10 mouse cellular contexts compared by ENCODE assay signal in genomic region chr4:135221632-135222407, GRCm38 (mm10). TPM values are rescaled to one million over a fixed set of nuclear protein-coding genes. Genes with fewer than 3 reads are reported as not detected.
DNase-seq lines count a peak whose midpoint lies in the region; ATAC-seq lines count a peak whose summit lies in the region.
"Had no signal": no experiment of that assay in that cellular context is flagged by ENCODE, and none has a peak within 500 bp of the region (broad histone marks: within the 10 kb centered on the region; RNA-seq: fewer than 3 reads in every experiment).

No protein-coding gene starts in this region.

- DNase-seq in fibroblast of lung, adult 2 months (ENCODE audit: low read depth), result peak; percentile 43
- peak; percentile 72 to 76 for DNase-seq in lung, adult 18-20 months
- DNase-seq in naive thymus-derived CD4-positive, alpha-beta T cell, adult 2 months (ENCODE audit: low read depth), result peak; percentile 57
- no peak for DNase-seq in forebrain, embryonic 10.5 days (ENCODE audit: extremely low spot score, low spot score)
- no peak for DNase-seq in frontal cortex, adult 2 months (ENCODE audit: extremely low spot score in 1 of 2, low spot score in 1 of 2)
- DNase-seq: adrenal gland, postnatal 14 days had no signal

- H3K4me3 ChIP-seq in kidney, embryonic 14.5 days (ENCODE audit: low read length), result no peak overlapping the region
- H3K4me3 ChIP-seq in kidney, embryonic 16.5 days (ENCODE audit: low read length), result no peak overlapping the region
- no peak overlapping the region for H3K4me3 ChIP-seq in forebrain, embryonic 10.5 days

- H3K27me3 ChIP-seq in kidney, embryonic 14.5 days (ENCODE audit: control insufficient read depth, insufficient read depth, low read length), result no peaks in the 10 kb centered on the region
- H3K27me3 ChIP-seq in kidney, embryonic 16.5 days (ENCODE audit: insufficient read depth, low read length), result no peaks in the 10 kb centered on the region
- H3K27me3 ChIP-seq in forebrain, embryonic 10.5 days (ENCODE audit: poor library complexity, severe bottlenecking), result no peaks in the 10 kb centered on the region

- ATAC-seq in kidney, embryonic 14.5 days (ENCODE audit: low FRiP score, low TSS enrichment), result no peak
- no peak for ATAC-seq in kidney, embryonic 16.5 days (ENCODE audit: low FRiP score, low TSS enrichment)

- H3K4me2 ChIP-seq in kidney, embryonic 14.5 days (replicated peaks; ENCODE audit: low read depth, low read length), result no peak overlapping the region
- no peak overlapping the region for H3K4me2 ChIP-seq in kidney, embryonic 16.5 days (replicated peaks; ENCODE audit: low read depth, low read length)
- H3K4me2 ChIP-seq: midbrain, embryonic 11.5 days had no signal

- H3K9ac ChIP-seq in kidney, embryonic 14.5 days (ENCODE audit: low read depth, low read length), result no peak overlapping the region
- H3K9ac ChIP-seq in kidney, embryonic 16.5 days (replicated peaks; ENCODE audit: low read length), result no peak overlapping the region
- H3K9ac ChIP-seq: liver, embryonic 14.5 days had no signal

- WGBS in kidney, embryonic 14.5 days, result 72% methylated on average over 12 of the region's 12 CpGs
- WGBS in kidney, embryonic 16.5 days, result 71% methylated on average over 12 of the region's 12 CpGs
- WGBS in forebrain, embryonic 10.5 days, result 91% methylated on average over 12 of the region's 12 CpGs

- H3K36me3 ChIP-seq in kidney, embryonic 14.5 days (ENCODE audit: control insufficient read depth, insufficient read depth, low read length), result peaks cover 69% of the 10 kb centered on the region
- H3K36me3 ChIP-seq in kidney, embryonic 16.5 days (ENCODE audit: insufficient read depth, low read length), result peaks cover 62% of the 10 kb centered on the region
- peaks cover 91% of the 10 kb centered on the region for H3K36me3 ChIP-seq in forebrain, embryonic 10.5 days (replicated peaks)

- no peaks in the 10 kb centered on the region for H3K9me3 ChIP-seq in kidney, embryonic 14.5 days (ENCODE audit: control insufficient read depth, low read length)
- no peaks in the 10 kb centered on the region for H3K9me3 ChIP-seq in kidney, embryonic 16.5 days (ENCODE audit: low read length)
- no peaks in the 10 kb centered on the region for H3K9me3 ChIP-seq in forebrain, embryonic 10.5 days

- peak overlapping the region; percentile 55; the same call in 1 of the 2 replicates for H3K27ac ChIP-seq in kidney, embryonic 14.5 days (ENCODE audit: low read depth, low read length)
- H3K27ac ChIP-seq in kidney, embryonic 16.5 days (ENCODE audit: low read length), result no peak overlapping the region
- no peak overlapping the region for H3K27ac ChIP-seq in forebrain, embryonic 10.5 days
- H3K27ac ChIP-seq: liver, embryonic 14.5 days had no signal

- H3K4me1 ChIP-seq in kidney, embryonic 14.5 days (ENCODE audit: control insufficient read depth, insufficient read depth, low read length), result no peaks in the 10 kb centered on the region
- 0 out of 2 replicates have a peak, but pooled peaks cover 10% of the 10 kb centered on the region for H3K4me1 ChIP-seq in kidney, embryonic 16.5 days (ENCODE audit: insufficient read depth, low read length)
- H3K4me1 ChIP-seq in forebrain, embryonic 10.5 days, result peaks cover 4% of the 10 kb centered on the region; the same call in 1 of the 2 replicates

RNA-seq across cellular contexts. Expression of gene Clic4, which starts 50.8 kb away (rescaled TPM):
- 68.5 and 132 TPM in 2 replicates for polyA plus RNA-seq in kidney, embryonic 14.5 days (2014; fragmentation: Nextera tagmentation; extraction: Ambion mirVana)
- polyA plus RNA-seq in kidney, embryonic 16.5 days (2015; fragmentation: Nextera tagmentation; extraction: Ambion mirVana), result 209 and 228 TPM in 2 replicates
- 210 and 227 TPM in 2 replicates for polyA plus RNA-seq in forebrain, embryonic 10.5 days (2016; fragmentation: Nextera tagmentation; extraction: Ambion mirVana)
- polyA plus RNA-seq in frontal cortex, adult 2 months (2012; rRNA removed), result 67.3 and 73.5 TPM in 2 replicates

Comparison
In these comparisons a context has a peak if more than half of its experiments do, and no peak if none do; other contexts are left out.
1. DNase-seq: peak in fibroblast of lung, adult 2 months (single experiment), lung, adult 18-20 months (2 of 2) and naive thymus-derived CD4-positive, alpha-beta T cell, adult 2 months (single experiment); none in forebrain, embryonic 10.5 days (single experiment) and frontal cortex, adult 2 months (0 of 2).